Mouse (Mus musculus): ENCODE results near the gene Plekhm3.

GRCm38 (mm10) chr1:64929673-64930072 is 27.0 kb downstream of the Plekhm3 start:
- TF ChIP-seq CTCF (IDR thresholded peaks at IDR 0.05; ENCODE audit: low read depth) (no peak), EP300 (optimal IDR thresholded peaks at IDR 0.05) (no peak)
